Mouse (Mus musculus) regulatory T cell (primary cell): ENCODE measurements at regions not wholly inside any gene's neighbourhood (a gene's known extent, or its start where the extent isn't known, plus 50 kb on each side); places are given as distances from the start of the nearest gene placed in this dataset.

Experiments
- in situ Hi-C: fragments of 300-600 bp; cut with MboI, MseI; formaldehyde crosslinking; loops from one replicate; pipeline ENCODE4 v1.15.1; 2025; ENCODE audit warnings: high pct_unique_total_duplicates

DNA sequence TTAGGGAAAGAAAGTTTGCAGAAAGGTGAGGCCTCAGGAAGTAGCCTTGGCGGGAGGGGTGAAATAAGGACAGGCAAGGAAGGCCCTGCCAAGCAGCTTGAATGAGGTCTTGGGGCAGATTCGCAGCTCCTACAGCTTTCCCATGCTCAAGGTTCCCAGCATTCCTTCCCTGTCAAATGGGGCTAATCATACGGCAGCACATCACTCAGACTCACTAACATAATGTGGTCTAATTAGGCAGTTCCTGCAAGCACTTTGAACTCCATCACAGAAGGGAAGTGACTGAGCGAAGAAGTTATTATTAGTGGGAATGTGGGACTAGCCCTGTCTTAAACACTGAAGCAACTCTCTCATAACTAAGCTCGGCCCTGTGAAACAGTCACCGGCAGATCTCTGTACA lies 87.1 kb upstream of the Gm10260 start:
- in situ Hi-C loops: no loop called here

DNA sequence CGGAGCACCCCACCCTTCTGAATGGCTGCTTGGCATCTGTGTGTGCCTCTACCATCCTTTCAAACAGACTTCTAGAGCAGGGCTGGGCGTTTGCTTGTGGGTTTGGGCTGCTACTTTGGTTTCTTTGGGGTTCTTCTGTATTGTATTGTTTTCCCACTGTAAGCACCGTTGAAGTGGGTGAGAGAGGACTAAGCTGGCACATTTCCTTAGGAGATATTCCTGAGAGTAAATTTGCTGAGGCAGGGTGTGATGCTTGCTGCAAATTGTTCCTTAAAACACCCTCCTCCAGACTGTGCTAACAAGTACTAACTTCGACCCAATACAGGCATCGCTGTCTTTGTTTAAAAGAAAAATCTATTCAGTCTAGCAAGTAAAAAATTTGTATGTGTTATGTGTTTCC lies 84.7 kb upstream of the Gm10260 start:
- in situ Hi-C loops: no loop called here

DNA sequence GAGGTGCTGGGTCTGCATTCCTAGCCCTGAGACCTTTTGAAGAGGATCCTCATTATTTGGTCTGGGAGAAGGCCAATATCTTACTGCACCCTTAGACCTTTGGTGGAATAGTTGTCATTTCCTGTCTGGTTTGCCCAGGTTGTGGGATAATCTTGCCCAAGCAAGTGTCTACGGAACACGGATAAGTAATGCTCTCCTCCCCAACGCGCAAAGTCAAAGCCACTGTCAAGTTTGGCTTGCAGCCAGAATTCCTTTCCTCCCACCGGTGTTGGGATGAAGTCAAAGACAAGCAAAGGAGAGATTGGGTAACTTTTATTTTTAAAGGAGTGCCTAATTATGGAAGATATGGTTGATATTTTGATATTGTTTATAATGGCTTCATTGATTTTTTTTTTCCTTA lies 82.4 kb upstream of the Gm10260 start:
- in situ Hi-C loops: no loop called here

DNA sequence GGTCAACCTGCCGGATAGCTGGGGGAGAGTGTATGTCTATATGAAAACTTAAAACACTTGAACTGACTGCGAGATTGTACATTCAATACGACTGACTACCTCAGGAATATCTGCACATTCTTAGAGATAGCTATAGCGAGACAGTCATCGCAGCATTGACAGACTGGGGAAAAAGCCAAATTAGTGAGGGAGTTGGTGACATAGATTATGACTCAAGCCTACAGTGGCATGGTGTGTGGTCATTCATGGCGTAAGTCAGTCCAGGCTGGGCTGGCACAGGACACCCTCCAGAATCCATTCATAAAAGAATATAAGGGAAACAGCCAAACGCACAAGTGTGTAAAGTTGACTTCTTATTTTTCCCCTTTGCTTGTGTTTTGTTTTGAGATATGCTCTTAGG lies 81.1 kb upstream of the Gm10260 start:
- in situ Hi-C loops: no loop called here

GRCm38 (mm10) chr13:97839617-97840308 lies 79.3 kb upstream of the Gm10260 start:
- in situ Hi-C loops: no loop called here

- in situ Hi-C loops: no loop called here
These were observed 77.1 kb upstream of the Gm10260 start for GRCm38 (mm10) chr13:97837443-97838000.

GRCm38 (mm10) chr13:97832448-97832847 lies 72.0 kb upstream of the Gm10260 start:
- in situ Hi-C loops: no loop called here

GRCm38 (mm10) chr13:97831839-97832238 lies 71.4 kb upstream of the Gm10260 start:
- in situ Hi-C loops: no loop called here

DNA sequence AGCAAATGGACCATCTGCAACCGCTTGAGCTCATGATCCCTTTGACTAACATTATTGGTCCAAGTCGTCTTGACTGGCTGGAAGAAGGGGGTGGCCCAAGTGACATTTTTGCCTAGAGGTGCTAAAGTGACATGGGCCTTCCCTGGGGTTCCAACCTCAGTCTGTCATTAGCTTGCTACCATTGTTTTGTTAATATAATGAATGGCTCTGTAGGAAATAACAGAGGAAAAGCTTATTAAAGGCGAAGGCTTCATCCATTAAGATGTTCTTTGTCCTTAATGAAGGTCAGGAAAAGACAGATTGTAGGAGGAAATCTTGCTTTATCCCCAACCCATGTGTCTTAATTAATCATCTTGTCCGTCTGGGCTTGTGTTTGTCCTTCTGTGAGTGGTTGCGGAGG lies 69.1 kb upstream of the Gm10260 start:
- in situ Hi-C loops: no loop called here

GRCm38 (mm10) chr13:97825801-97826576 lies 65.6 kb upstream of the Gm10260 start:
- in situ Hi-C loops: no loop called here

- in situ Hi-C loops: no loop called here
These were observed 64.9 kb upstream of the Gm10260 start for GRCm38 (mm10) chr13:97825361-97825760.

GRCm38 (mm10) chr13:97824071-97824716 lies 63.8 kb upstream of the Gm10260 start:
- in situ Hi-C loops: no loop called here

DNA sequence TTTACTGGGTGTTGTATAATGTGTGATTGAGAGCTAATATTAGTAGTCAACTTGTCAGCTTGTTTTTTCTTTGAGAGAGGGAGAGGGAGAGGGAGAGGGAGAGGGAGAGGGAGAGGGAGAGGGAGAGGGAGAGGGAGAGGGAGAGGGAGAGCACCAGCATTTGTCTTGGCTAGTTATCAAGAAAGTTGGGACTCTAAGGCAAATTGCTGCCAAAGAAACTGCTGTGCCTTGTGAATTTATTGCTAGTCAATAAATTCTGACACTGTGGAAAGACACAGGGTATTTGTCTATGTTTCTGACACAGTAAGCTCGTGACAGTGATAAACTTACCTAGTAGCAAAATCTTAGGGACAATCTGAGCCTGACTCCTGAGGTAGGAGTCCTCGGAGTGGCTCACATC lies 61.2 kb upstream of the Gm10260 start:
- in situ Hi-C loops: no loop called here

DNA sequence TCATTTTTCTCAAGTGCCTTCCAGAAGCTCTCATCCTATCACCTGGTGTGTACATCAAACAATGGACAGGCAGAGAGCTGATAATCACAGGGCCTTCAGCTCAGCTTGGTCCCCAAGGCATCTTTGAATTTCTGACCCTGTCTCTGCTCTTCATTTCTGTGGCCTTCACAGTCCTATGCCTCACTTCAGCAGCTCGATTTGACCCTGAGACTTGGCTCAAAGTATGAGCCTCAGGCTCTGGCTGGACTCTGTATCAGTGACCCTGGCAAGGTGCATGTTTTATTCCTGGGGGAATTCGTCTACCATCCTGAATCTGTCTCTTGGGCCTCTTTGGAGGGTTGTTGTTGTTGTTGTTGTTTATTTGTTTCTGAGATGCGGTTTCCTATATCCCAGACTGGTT lies 60.6 kb upstream of the Gm10260 start:
- in situ Hi-C loops: no loop called here

GRCm38 (mm10) chr13:97820401-97820800 lies 60.0 kb upstream of the Gm10260 start:
- in situ Hi-C loops: no loop called here

DNA sequence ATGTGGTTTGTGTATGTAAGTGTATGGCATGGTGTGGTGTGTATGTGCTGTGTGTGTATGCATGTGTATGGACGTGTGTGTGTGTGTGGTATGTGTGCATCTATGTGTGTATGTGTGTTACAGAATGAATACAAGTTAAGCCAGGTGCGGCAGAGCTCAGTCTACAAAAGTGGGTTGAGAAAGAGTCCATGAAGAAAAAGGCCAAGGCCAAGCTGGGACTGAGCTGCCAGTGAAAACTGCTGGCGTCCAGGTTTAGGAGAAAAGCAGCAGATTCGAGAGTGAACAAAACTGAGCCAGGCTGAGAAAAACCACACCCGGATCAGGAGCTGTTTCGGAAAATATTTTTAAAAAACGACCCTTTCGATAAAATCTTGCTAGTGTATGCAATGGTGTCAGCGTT lies 58.6 kb upstream of the Gm10260 start:
- in situ Hi-C loops: loop anchor here (10.0 kb wide), 1 partner anchor 876 kb away; the partner anchor contains the start of gene Tmem171

DNA sequence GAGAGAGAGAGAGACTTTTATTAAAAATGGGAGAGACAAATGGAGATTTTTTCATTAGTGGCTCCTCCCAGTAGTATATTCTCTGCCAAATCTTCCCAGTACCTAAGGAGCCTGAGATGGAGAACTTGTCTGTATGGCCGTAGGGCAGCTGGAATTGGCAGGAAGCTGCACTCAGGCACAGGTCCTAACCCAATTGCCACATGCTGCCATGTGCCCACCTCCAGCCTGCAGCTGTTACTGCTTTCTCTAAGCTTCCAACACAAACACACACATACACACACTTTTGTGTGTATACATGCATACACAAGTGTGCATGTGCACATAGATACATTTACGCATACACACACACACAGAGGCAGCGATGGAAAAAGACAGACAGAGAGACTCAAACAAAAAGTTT lies 56.5 kb upstream of the Gm10260 start:
- in situ Hi-C loops: loop anchor here (10.0 kb wide), 1 partner anchor 878 kb away; the partner anchor contains the start of gene Tmem171
